Mouse (Mus musculus): Measurements from ENCODE around the gene Sema6c. TPM values are rescaled to one million over a fixed set of nuclear protein-coding genes. Genes with fewer than 3 reads are reported as not detected.

The Sema6c gene
- polyA plus RNA-seq, 1 experiment: 13.3 TPM

- TF ChIP-seq CTCF (IDR thresholded peaks at IDR 0.05; ENCODE audit: low read depth, low read length) (no peak), EP300 (IDR thresholded peaks at IDR 0.05; ENCODE audit: insufficient read depth, low read depth, low read length) (peak; percentile 77; the same call in 1 of the 2 replicates), POLR2A (IDR thresholded peaks at IDR 0.05; ENCODE audit: insufficient read depth, low read length) (no peak)
- Histone ChIP-seq H3K9ac (ENCODE audit: low read depth, poor library complexity, severe bottlenecking) (no peak overlapping the region), H3K4me3 (ENCODE audit: low read depth, low read length) (no peak overlapping the region), H3K27ac (ENCODE audit: insufficient read depth, low read length) (no peak overlapping the region), H3K27me3 (ENCODE audit: control insufficient read depth, insufficient read depth, low read length, poor library complexity, severe bottlenecking) (no peaks in the 10 kb centered on the region), H3K4me1 (ENCODE audit: control insufficient read depth, insufficient read depth, low read length) (peaks cover 18% of the 10 kb centered on the region), H3K36me3 (ENCODE audit: control insufficient read depth, insufficient read depth, low read length, poor library complexity, severe bottlenecking) (no peaks in the 10 kb centered on the region), H3K9me3 (replicated peaks; ENCODE audit: control insufficient read depth, insufficient read depth, low read length, poor library complexity, severe bottlenecking) (no peaks in the 10 kb centered on the region)
Measured at GRCm38 (mm10) chr3:95163419-95164255, 3.4 kb downstream of the Sema6c start.

DNA sequence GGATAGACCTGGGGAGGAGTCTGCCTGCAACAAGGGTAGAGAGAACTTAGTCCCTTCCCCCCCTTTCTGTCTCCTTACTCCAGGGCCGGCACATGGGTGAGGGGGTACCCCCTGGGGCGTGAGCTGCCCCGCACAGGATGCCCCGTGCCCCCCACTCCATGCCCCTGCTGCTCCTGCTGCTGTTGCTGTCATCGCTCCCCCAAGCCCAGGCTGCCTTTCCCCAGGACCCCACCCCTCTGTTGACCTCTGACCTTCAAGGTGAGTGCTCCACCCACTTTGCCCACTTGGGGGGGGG lies 3.9 kb downstream of the Sema6c start:
- Histone ChIP-seq H3K4me3 (ENCODE audit: low read depth, low read length) (no peak overlapping the region), H3K9ac (ENCODE audit: low read depth, poor library complexity, severe bottlenecking) (no peak overlapping the region), H3K27me3 (ENCODE audit: control insufficient read depth, insufficient read depth, low read length, poor library complexity, severe bottlenecking) (no peaks in the 10 kb centered on the region), H3K9me3 (replicated peaks; ENCODE audit: control insufficient read depth, insufficient read depth, low read length, poor library complexity, severe bottlenecking) (no peaks in the 10 kb centered on the region), H3K36me3 (ENCODE audit: control insufficient read depth, insufficient read depth, low read length, poor library complexity, severe bottlenecking) (no peaks in the 10 kb centered on the region), H3K27ac (ENCODE audit: insufficient read depth, low read length) (no peak overlapping the region), H3K4me1 (ENCODE audit: control insufficient read depth, insufficient read depth, low read length) (peaks cover 18% of the 10 kb centered on the region)
- no peak for TF ChIP-seq CTCF (IDR thresholded peaks at IDR 0.05; ENCODE audit: low read depth, low read length)
- no peak for TF ChIP-seq POLR2A (IDR thresholded peaks at IDR 0.05; ENCODE audit: insufficient read depth, low read length)
- TF ChIP-seq EP300 (IDR thresholded peaks at IDR 0.05; ENCODE audit: insufficient read depth, low read depth, low read length): no peak

- TF ChIP-seq CTCF (IDR thresholded peaks at IDR 0.05; ENCODE audit: low read depth, low read length) (no peak), EP300 (IDR thresholded peaks at IDR 0.05; ENCODE audit: insufficient read depth, low read depth, low read length) (no peak)
Measured at GRCm38 (mm10) chr3:95164840-95165239, 4.6 kb downstream of the Sema6c start.

DNA sequence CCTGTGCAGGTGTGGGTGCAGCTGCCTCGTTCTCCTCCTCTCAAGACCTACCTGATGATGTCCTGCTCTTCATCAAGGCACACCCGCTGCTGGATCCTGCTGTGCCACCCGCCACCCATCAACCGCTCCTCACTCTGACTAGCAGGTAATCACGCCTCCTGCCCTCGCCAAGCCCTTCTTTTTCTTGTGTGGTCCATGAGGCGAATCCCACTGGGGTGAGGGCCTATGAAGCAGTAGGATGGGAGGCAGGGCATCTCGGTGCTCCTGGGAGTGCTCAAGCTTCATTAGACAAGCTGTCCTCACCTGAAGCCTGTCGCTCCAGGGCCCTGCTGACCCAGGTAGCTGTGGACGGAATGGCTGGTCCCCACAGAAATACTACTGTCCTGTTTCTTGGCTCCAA lies 9.7 kb downstream of the Sema6c start:
- H3K4me3 ChIP-seq (ENCODE audit: low read depth, low read length): no peak overlapping the region
- H3K27me3 ChIP-seq (ENCODE audit: control insufficient read depth, insufficient read depth, low read length, poor library complexity, severe bottlenecking): no peaks in the 10 kb centered on the region; the same call in 1 of the 2 replicates
- no peaks in the 10 kb centered on the region for H3K9me3 ChIP-seq (replicated peaks; ENCODE audit: control insufficient read depth, insufficient read depth, low read length, poor library complexity, severe bottlenecking)
- TF ChIP-seq CTCF (IDR thresholded peaks at IDR 0.05; ENCODE audit: low read depth, low read length) (no peak), EP300 (IDR thresholded peaks at IDR 0.05; ENCODE audit: insufficient read depth, low read depth, low read length) (no peak), POLR2A (IDR thresholded peaks at IDR 0.05; ENCODE audit: insufficient read depth, low read length) (no peak)
- H3K9ac ChIP-seq (ENCODE audit: low read depth, poor library complexity, severe bottlenecking): no peak overlapping the region
- no peak overlapping the region for H3K27ac ChIP-seq (ENCODE audit: insufficient read depth, low read length)
- H3K36me3 ChIP-seq (ENCODE audit: control insufficient read depth, insufficient read depth, low read length, poor library complexity, severe bottlenecking): 0 out of 2 replicates have a peak, but pooled peaks cover 2% of the 10 kb centered on the region
- no peaks in the 10 kb centered on the region for H3K4me1 ChIP-seq (ENCODE audit: control insufficient read depth, insufficient read depth, low read length)

More at GRCm38 (mm10) chr3:95164840-95165239, 4.6 kb downstream of the Sema6c start:
- H3K36me3 ChIP-seq (ENCODE audit: control insufficient read depth, insufficient read depth, low read length, poor library complexity, severe bottlenecking): no peaks in the 10 kb centered on the region
- no peak overlapping the region for H3K27ac ChIP-seq (ENCODE audit: insufficient read depth, low read length)
- H3K27me3 ChIP-seq (ENCODE audit: control insufficient read depth, insufficient read depth, low read length, poor library complexity, severe bottlenecking): no peaks in the 10 kb centered on the region
- H3K4me1 ChIP-seq (ENCODE audit: control insufficient read depth, insufficient read depth, low read length): peaks cover 18% of the 10 kb centered on the region
- H3K9me3 ChIP-seq (replicated peaks; ENCODE audit: control insufficient read depth, insufficient read depth, low read length, poor library complexity, severe bottlenecking): no peaks in the 10 kb centered on the region
- no peak overlapping the region for H3K4me3 ChIP-seq (ENCODE audit: low read depth, low read length)
- no peak overlapping the region for H3K9ac ChIP-seq (ENCODE audit: low read depth, poor library complexity, severe bottlenecking)

DNA sequence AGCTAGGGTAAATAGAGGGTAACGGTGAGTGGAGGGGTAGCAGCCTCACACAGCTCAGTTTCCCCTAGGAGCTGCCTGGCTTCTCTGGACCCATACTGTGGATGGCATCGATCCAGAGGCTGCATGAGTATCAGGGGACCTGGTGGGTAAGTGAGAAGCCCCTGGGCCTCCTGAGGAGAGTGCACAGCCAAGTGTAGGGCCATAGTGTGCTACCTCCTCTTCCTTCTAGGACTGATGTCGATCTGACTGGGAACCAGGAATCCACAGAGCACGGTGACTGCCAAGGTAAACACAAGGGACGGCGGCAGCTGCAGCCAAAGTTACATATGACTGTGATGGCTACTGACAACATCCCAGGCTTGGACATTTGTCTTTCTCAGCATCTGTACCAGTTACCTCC lies 10.8 kb downstream of the Sema6c start:
- H3K4me3 ChIP-seq (ENCODE audit: low read depth, low read length): no peak overlapping the region
- H3K9me3 ChIP-seq (replicated peaks; ENCODE audit: control insufficient read depth, insufficient read depth, low read length, poor library complexity, severe bottlenecking): no peaks in the 10 kb centered on the region
- TF ChIP-seq EP300 (IDR thresholded peaks at IDR 0.05; ENCODE audit: insufficient read depth, low read depth, low read length) (no peak), CTCF (IDR thresholded peaks at IDR 0.05; ENCODE audit: low read depth, low read length) (no peak), POLR2A (IDR thresholded peaks at IDR 0.05; ENCODE audit: insufficient read depth, low read length) (no peak)
- H3K27ac ChIP-seq (ENCODE audit: insufficient read depth, low read length): no peak overlapping the region
- 0 out of 2 replicates have a peak, but pooled peaks cover 2% of the 10 kb centered on the region for H3K36me3 ChIP-seq (ENCODE audit: control insufficient read depth, insufficient read depth, low read length, poor library complexity, severe bottlenecking)
- H3K27me3 ChIP-seq (ENCODE audit: control insufficient read depth, insufficient read depth, low read length, poor library complexity, severe bottlenecking): no peaks in the 10 kb centered on the region; the same call in 1 of the 2 replicates
- H3K4me1 ChIP-seq (ENCODE audit: control insufficient read depth, insufficient read depth, low read length): no peaks in the 10 kb centered on the region
- H3K9ac ChIP-seq (ENCODE audit: low read depth, poor library complexity, severe bottlenecking): no peak overlapping the region

DNA sequence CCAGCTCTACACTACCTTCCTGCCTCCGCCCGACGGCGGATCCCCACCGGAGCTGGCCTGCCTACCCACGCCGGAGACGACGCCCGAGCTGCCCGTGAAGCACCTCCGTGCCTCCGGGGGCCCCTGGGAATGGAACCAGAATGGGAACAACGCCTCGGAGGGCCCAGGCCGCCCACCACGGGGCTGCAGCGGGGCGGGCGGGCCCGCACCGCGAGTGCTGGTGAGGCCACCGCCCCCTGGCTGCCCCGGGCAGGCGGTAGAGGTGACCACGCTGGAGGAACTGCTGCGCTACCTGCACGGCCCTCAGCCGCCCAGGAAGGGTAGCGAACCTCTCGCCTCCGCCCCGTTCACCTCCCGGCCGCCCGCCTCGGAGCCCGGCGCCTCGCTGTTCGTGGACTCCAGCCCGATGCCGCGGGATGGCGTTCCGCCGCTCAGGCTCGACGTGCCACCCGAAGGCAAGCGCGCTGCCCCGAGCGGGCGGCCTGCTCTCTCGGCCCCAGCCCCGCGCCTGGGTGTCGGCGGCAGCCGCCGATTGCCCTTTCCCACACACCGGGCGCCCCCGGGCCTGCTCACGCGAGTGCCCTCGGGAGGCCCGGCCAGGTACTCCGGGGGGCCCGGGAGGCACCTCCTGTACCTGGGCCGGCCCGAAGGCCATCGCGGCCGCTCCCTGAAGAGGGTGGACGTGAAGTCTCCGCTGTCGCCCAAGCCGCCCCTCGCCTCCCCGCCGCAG lies 12.4 kb downstream of the Sema6c start:
- H3K27ac ChIP-seq (ENCODE audit: insufficient read depth, low read length): no peak overlapping the region
- no peaks in the 10 kb centered on the region for H3K9me3 ChIP-seq (replicated peaks; ENCODE audit: control insufficient read depth, insufficient read depth, low read length, poor library complexity, severe bottlenecking)
- H3K27me3 ChIP-seq (ENCODE audit: control insufficient read depth, insufficient read depth, low read length, poor library complexity, severe bottlenecking): no peaks in the 10 kb centered on the region; the same call in 1 of the 2 replicates
- 0 out of 2 replicates have a peak, but pooled peaks cover 2% of the 10 kb centered on the region for H3K36me3 ChIP-seq (ENCODE audit: control insufficient read depth, insufficient read depth, low read length, poor library complexity, severe bottlenecking)
- peak overlapping the region; percentile 42 for H3K4me3 ChIP-seq (ENCODE audit: low read depth, low read length)
- peaks cover 4% of the 10 kb centered on the region for H3K4me1 ChIP-seq (ENCODE audit: control insufficient read depth, insufficient read depth, low read length)
- TF ChIP-seq EP300 (IDR thresholded peaks at IDR 0.05; ENCODE audit: insufficient read depth, low read depth, low read length): no peak
- TF ChIP-seq CTCF (IDR thresholded peaks at IDR 0.05; ENCODE audit: low read depth, low read length): no peak
- TF ChIP-seq POLR2A (IDR thresholded peaks at IDR 0.05; ENCODE audit: insufficient read depth, low read length): no peak
- H3K9ac ChIP-seq (ENCODE audit: low read depth, poor library complexity, severe bottlenecking): peak overlapping the region; percentile 58

All from ES-Bruce4 (cell line).